Mouse (Mus musculus) heart, adult 2 months (tissue): ENCODE measurements at regions not wholly inside any gene's neighbourhood (a gene's known extent, or its start where the extent isn't known, plus 50 kb on each side); places are given as distances from the start of the nearest gene placed in this dataset.

Source experiments
- DNase-seq, 2 experiments: peaks; one replicate each; pipeline ENCODE4 v3.0.0; 2021
- H3K27ac ChIP-seq: fragments of 200-600 bp; 2 replicates; pipeline ENCODE4 v1.8.1; 2022
- H3K27me3 ChIP-seq: fragments of 200-500 bp; 2 replicates; pipeline ENCODE4 v1.6.1; 2012; ENCODE audit warnings: mild to moderate bottlenecking, low read length, inconsistent platforms, mixed read lengths; ENCODE audit not compliant: control insufficient read depth, insufficient read depth
- H3K36me3 ChIP-seq: fragments of 200-500 bp; 2 replicates; pipeline ENCODE4 v1.6.1; 2012; ENCODE audit warnings: low read length, inconsistent platforms; ENCODE audit not compliant: control insufficient read depth, insufficient read depth
- H3K4me1 ChIP-seq: fragments of 200-500 bp; 2 replicates; pipeline ENCODE4 v1.6.1; 2011; ENCODE audit warnings: low read length; ENCODE audit not compliant: control insufficient read depth, insufficient read depth
- H3K4me3 ChIP-seq: fragments of 200-600 bp; 2 replicates; pipeline ENCODE4 v1.8.1; 2022
- H3K79me2 ChIP-seq: fragments of 200-500 bp; replicated peaks from 2 replicates; pipeline ENCODE4 v1.6.1; 2012; ENCODE audit warnings: mild to moderate bottlenecking, inconsistent platforms, low read length, moderate library complexity, mixed read lengths; ENCODE audit not compliant: control insufficient read depth, insufficient read depth
- H3K9ac ChIP-seq: fragments of 200-500 bp; 2 replicates; pipeline ENCODE4 v1.6.1; 2012; ENCODE audit warnings: low read depth, mild to moderate bottlenecking, control low read depth, inconsistent platforms, low read length, mixed read lengths
- CTCF ChIP-seq: fragments of 200-600 bp; IDR thresholded peaks from 2 replicates; pipeline ENCODE4 v1.8.1; 2022; ENCODE audit warnings: antibody characterized with exemption, mild to moderate bottlenecking, moderate library complexity
- EP300 ChIP-seq: fragments of 200-500 bp; IDR thresholded peaks from 2 replicates; pipeline ENCODE4 v1.6.1; 2011; ENCODE audit warnings: low read depth, low read length, control low read depth; ENCODE audit not compliant: insufficient read depth
- POLR2A ChIP-seq: fragments of 200-500 bp; IDR thresholded peaks from 2 replicates; pipeline ENCODE4 v1.6.1; 2011; ENCODE audit warnings: mild to moderate bottlenecking, low read depth, low read length, control low read depth; ENCODE audit not compliant: insufficient read depth
- WGBS: fragments of 180-500 bp; shearing (Covaris S2); methylation state at CpG from one replicate; pipeline ENCODE4 v1.1.7; 2018; 5-methylcytosine and 5-hydroxymethylcytosine counted together
- intact Hi-C: fragments of 180-260 bp; cut with DNase I; formaldehyde crosslinking; loops from one replicate; pipeline ENCODE4 v1.15.1; 2025

DNA sequence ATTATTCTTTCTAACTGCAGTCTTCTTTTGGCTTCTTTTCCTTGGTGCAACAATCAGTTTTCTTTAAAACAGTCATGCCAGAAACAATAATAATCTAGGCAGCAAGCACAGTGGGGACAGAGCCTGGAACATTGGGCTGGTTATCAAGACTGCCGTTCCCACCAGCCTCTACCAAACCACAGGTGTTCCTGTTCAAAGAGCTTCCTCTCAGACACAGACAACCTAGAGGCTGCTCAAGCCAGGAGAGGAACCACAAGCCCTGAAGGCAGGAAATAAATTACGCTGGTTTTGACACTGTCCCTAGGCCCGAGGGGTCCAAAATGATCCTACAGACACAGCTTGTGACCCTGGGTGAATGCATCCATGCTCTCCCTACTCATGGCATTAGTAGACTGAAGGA, 156.1 kb upstream of the Ahr start:
- H3K27me3 ChIP-seq = no peaks in the 10 kb centered on the region
- no peaks in the 10 kb centered on the region for H3K4me1 ChIP-seq
- no peak overlapping the region for H3K27ac ChIP-seq
- no peak for TF ChIP-seq EP300
- TF ChIP-seq CTCF = no peak
- TF ChIP-seq POLR2A = no peak
- H3K79me2 ChIP-seq = no peaks in the 10 kb centered on the region
- H3K36me3 ChIP-seq = no peaks in the 10 kb centered on the region
- H3K9ac ChIP-seq = no peak overlapping the region
- no peak for DNase-seq
- intact Hi-C loops = no loop called here
- no peak overlapping the region for H3K4me3 ChIP-seq
- 65% methylated on average over 3 of the region's 3 CpGs for WGBS

DNA sequence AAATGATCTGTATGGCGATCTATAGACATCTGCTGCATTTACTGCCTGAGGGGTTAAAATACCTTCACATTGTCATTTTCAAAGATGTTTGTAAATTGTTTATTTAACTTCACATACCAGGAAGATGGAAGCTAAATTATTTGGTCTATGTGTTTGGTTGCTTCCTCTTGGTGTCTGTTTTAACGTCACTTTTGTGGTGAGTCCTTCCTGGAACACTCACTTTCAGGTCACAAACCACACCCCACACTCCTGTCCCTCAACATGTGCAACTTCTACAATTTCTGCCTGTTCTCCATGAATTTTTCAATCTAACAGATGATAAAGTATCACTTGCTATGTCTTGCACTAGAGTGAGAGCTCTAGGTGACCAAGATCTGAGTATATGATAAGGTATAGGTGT, 151.4 kb upstream of the Ahr start:
- H3K27ac ChIP-seq = no peak overlapping the region
- WGBS = 80% methylated on average over 2 of the region's 2 CpGs

DNA sequence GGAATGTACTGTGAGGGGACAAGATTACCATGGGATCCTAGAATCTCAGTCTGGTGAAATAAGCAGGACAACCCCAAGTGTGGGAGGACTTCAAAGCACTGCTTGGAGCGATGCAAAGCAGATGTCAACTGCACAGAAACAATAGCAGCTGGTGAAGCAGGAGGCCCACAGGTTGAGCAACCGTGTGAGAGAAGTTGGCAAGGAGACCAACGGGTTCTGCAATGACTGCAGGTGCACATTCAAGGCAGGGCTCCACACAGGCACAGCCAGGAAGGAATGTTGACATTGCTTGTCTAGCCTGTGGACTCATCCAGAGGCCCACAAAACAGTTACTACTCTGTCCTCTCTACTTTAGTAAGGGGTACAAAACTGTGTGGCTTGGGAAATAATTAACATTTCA, 150.4 kb upstream of the Ahr start:
- H3K4me1 ChIP-seq = no peaks in the 10 kb centered on the region
- no peak for DNase-seq
- no peak overlapping the region for H3K4me3 ChIP-seq
- no peak overlapping the region for H3K9ac ChIP-seq
- H3K79me2 ChIP-seq = no peaks in the 10 kb centered on the region
- WGBS = 63% methylated on average over 3 of the region's 3 CpGs
- intact Hi-C loops = no loop called here
- no peaks in the 10 kb centered on the region for H3K27me3 ChIP-seq
- TF ChIP-seq POLR2A (no peak), EP300 (no peak), CTCF (no peak)
- H3K27ac ChIP-seq = no peak overlapping the region
- H3K36me3 ChIP-seq = no peaks in the 10 kb centered on the region

More for the DNA sequence above, 151.4 kb upstream of the Ahr start:
- Histone ChIP-seq H3K4me1 (no peaks in the 10 kb centered on the region), H3K4me3 (no peak overlapping the region), H3K27me3 (no peaks in the 10 kb centered on the region), H3K36me3 (no peaks in the 10 kb centered on the region), H3K79me2 (no peaks in the 10 kb centered on the region), H3K9ac (no peak overlapping the region)
- intact Hi-C loops = no loop called here
- TF ChIP-seq CTCF (no peak), EP300 (no peak), POLR2A (no peak)
- DNase-seq = no peak

DNA sequence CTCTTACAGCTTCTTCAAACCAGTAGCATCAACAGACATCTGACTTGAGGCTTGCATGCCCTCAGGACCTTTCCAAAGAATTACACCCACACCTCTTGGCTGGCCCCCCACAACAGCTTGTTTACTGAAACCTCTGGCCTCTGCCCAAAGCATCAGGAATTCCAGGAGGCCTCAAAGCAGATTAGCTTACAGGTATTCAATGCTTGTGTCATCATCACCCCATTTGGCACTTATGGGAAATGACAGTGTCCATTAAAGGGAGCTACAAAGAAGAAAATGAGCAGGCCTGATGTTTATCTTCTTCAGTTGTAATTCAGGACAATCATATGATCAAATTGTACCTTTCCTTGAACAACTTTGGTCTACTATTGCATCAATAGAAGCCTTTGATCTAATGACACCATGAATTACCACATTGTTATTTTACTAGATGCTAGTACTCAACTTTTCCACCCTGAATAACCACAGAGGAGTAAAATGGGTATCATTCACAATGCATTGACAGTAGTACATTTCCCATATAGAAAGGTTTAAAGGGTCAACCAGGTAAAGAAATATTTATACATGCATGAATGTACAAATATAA, 147.1 kb upstream of the Ahr start:
- Histone ChIP-seq H3K79me2 (no peaks in the 10 kb centered on the region), H3K4me3 (no peak overlapping the region), H3K27ac (no peak overlapping the region), H3K27me3 (no peaks in the 10 kb centered on the region), H3K4me1 (no peaks in the 10 kb centered on the region), H3K36me3 (no peaks in the 10 kb centered on the region), H3K9ac (no peak overlapping the region)
- DNase-seq = no peak
- intact Hi-C loops = no loop called here
- no peak for TF ChIP-seq EP300
- TF ChIP-seq CTCF = no peak
- no peak for TF ChIP-seq POLR2A

DNA sequence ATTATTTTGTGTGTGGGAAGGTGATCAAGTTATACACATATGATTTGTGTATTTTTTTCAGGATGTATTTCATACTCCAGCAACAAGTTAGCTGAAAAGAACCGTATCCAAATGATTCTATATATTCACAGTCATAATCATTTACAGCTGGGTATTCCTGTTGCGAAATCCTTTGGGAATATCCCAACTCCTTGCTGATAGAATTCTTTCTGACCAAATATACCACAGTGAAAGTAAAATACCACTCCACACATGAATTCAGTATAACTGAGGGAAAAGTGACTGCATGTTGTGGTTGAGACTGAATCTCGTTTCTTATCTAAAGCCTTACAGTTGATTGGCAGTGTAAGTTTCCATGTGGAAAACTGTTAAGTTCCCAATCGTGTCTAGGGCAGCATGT, 145.1 kb upstream of the Ahr start:
- H3K27ac ChIP-seq = no peak overlapping the region
- no peak for TF ChIP-seq POLR2A
- TF ChIP-seq EP300 = no peak
- no peak for TF ChIP-seq CTCF
- no peaks in the 10 kb centered on the region for H3K36me3 ChIP-seq
- no peaks in the 10 kb centered on the region for H3K27me3 ChIP-seq
- no peaks in the 10 kb centered on the region for H3K79me2 ChIP-seq
- no peaks in the 10 kb centered on the region for H3K4me1 ChIP-seq
- intact Hi-C loops = loop anchor here (10.0 kb wide), 1 partner anchor 155 kb away; no protein-coding TSS in a partner anchor
- 61% methylated on average over 4 of the region's 4 CpGs for WGBS
- H3K9ac ChIP-seq = no peak overlapping the region
- DNase-seq = no peak
- no peak overlapping the region for H3K4me3 ChIP-seq

DNA sequence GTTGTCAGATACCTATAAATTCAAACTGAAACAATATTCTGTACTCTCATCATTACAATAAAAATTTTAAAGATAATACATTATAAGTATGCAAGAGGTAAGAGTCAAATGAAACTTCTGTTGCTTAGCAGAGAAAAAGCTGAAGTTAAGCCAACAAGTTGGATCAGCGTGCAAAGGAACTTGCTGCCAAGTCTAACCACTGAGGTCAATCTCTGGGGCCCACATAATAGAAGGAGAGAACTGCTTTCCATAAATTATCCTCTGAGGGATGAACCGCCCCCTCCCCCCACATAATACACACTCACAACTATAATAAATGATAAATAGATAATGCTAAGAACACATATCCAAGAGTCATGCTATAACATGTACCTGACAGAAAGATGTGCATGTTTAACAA, 144.2 kb upstream of the Ahr start:
- Histone ChIP-seq H3K36me3 (no peaks in the 10 kb centered on the region), H3K4me3 (no peak overlapping the region), H3K79me2 (no peaks in the 10 kb centered on the region), H3K4me1 (no peaks in the 10 kb centered on the region), H3K27me3 (no peaks in the 10 kb centered on the region), H3K27ac (no peak overlapping the region), H3K9ac (no peak overlapping the region)
- 55% methylated on average over 2 of the region's 2 CpGs for WGBS
- no peak for DNase-seq
- intact Hi-C loops = loop anchor here (10.0 kb wide), 1 partner anchor 156 kb away; no protein-coding TSS in a partner anchor
- TF ChIP-seq EP300 (no peak), CTCF (no peak), POLR2A (no peak)
